Mouse (Mus musculus) heart, embryonic 11.5 days (tissue): ENCODE data around the gene Kirrel3. TPM values are rescaled to one million over a fixed set of nuclear protein-coding genes. Genes with fewer than 3 reads are reported as not detected.

Experiments used
- ATAC-seq: fragments of 200-750 bp; cut with Nextera tagmentation; replicated peaks from 2 replicates; pipeline ENCODE4 v1.8.0; 2017; ENCODE audit warnings: moderate library complexity; ENCODE audit not compliant: insufficient number of reproducible peaks, low FRiP score, low TSS enrichment
- H3K27ac ChIP-seq: fragments of 300-500 bp; sonication (generic); 2 replicates; pipeline ENCODE4 v1.5.1; 2014; ENCODE audit warnings: mild to moderate bottlenecking, low read depth, low read length
- H3K27me3 ChIP-seq: fragments of 300-500 bp; sonication (generic); 2 replicates; pipeline ENCODE4 v1.6.1; 2014; ENCODE audit warnings: mild to moderate bottlenecking, low read length, mixed read lengths; ENCODE audit not compliant: control insufficient read depth, insufficient read depth
- H3K36me3 ChIP-seq: fragments of 300-500 bp; sonication (generic); 2 replicates; pipeline ENCODE4 v1.6.1; 2014; ENCODE audit warnings: mild to moderate bottlenecking, low read length, moderate library complexity, mixed read lengths; ENCODE audit not compliant: control insufficient read depth, insufficient read depth
- H3K4me1 ChIP-seq: fragments of 300-500 bp; sonication (generic); 2 replicates; pipeline ENCODE4 v1.6.1; 2014; ENCODE audit warnings: low read length; ENCODE audit not compliant: control insufficient read depth, insufficient read depth
- H3K4me2 ChIP-seq: fragments of 300-500 bp; sonication (generic); 2 replicates; pipeline ENCODE4 v1.6.1; 2014; ENCODE audit warnings: mild to moderate bottlenecking, moderate library complexity
- H3K4me3 ChIP-seq: fragments of 300-500 bp; sonication (generic); 2 replicates; pipeline ENCODE4 v1.5.1; 2014; ENCODE audit warnings: low read depth, low read length
- H3K9ac ChIP-seq: fragments of 300-500 bp; sonication (generic); 2 replicates; pipeline ENCODE4 v1.6.1; 2014; ENCODE audit warnings: mild to moderate bottlenecking, low read depth, low read length, moderate library complexity
- H3K9me3 ChIP-seq: fragments of 300-500 bp; sonication (generic); replicated peaks from 2 replicates; pipeline ENCODE4 v1.6.1; 2016; ENCODE audit warnings: low read length; ENCODE audit not compliant: control insufficient read depth
- WGBS: fragments of 180-500 bp; shearing (Covaris S2); extraction: QIAGEN DNeasy Blood & Tissue Kit; methylation state at CpG from one replicate; pipeline ENCODE4 v1.1.7; 2014; ENCODE audit not compliant: insufficient replicate concordance; 5-methylcytosine and 5-hydroxymethylcytosine counted together
- polyA plus RNA-seq: library from polyadenylated mRNA; unstranded; fragments of >200 nt; fragmentation: Nextera tagmentation; extraction: Ambion mirVana; gene quantifications from 2 replicates; pipeline ENCODE4 v1.2.1, GENCODE M21; 2014

The Kirrel3 gene
- polyA plus RNA-seq, 1 experiment from 2014 or later: 1.0 TPM

DNA sequence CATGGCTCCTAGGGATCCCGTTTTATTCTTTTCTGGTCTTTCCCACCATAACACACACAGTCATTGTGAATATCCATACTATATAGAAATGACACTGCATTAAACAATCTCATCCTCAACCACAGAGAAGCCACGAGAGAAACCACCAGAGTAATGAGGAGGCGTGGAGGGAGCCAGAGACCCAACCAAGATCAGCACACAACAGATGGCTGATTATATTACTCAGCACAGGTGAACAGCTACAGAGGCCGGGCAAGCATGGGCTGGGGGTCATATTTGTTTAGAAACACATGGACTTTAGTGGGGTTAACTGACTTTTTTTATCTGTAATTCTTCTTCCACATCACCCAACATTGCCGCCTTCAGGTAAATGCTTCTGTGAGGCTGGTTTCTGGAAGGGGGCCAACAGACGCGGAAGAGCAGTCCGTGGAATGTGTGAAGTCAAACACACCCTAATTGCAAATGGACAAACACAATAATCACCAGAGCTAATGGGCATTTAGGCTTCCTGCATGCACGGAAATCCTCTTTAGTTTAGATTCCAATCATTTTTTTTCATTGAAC is 76.8 kb downstream of the Kirrel3 start:
- Histone ChIP-seq H3K4me3 (no peak overlapping the region), H3K4me1 (no peaks in the 10 kb centered on the region), H3K9me3 (no peaks in the 10 kb centered on the region), H3K27me3 (peaks cover 3% of the 10 kb centered on the region; the same call in 1 of the 2 replicates), H3K9ac (no peak overlapping the region), H3K36me3 (no peaks in the 10 kb centered on the region), H3K27ac (no peak overlapping the region), H3K4me2 (no peak overlapping the region)
- 80% methylated on average over 9 of the region's 9 CpGs for WGBS
- ATAC-seq: no peak

DNA sequence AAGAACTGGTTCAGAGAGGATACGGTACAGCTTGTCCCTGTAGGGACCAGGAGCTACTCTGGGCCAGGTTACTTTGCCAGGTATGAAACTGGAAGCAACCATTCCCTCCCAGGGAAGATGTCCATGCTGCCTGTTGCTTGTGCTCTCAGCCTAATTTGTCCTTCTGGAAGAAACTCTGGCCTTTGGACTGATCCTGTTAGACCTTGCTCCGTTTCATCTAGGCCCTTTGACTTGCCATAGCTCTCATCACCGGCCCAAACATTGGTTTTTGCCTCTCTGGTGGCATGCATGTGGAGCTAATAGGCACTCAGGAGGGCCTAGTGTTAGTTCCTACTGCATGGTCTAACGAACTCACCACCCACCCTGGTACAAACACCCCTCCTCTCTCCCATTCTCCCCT is 88.2 kb downstream of the Kirrel3 start:
- Histone ChIP-seq H3K9ac (no peak overlapping the region), H3K4me1 (no peaks in the 10 kb centered on the region), H3K9me3 (no peaks in the 10 kb centered on the region), H3K27me3 (no peaks in the 10 kb centered on the region), H3K27ac (no peak overlapping the region), H3K36me3 (no peaks in the 10 kb centered on the region), H3K4me3 (no peak overlapping the region), H3K4me2 (no peak overlapping the region)
- ATAC-seq: no peak
- WGBS: 85% methylated on average over 4 of the region's 4 CpGs

DNA sequence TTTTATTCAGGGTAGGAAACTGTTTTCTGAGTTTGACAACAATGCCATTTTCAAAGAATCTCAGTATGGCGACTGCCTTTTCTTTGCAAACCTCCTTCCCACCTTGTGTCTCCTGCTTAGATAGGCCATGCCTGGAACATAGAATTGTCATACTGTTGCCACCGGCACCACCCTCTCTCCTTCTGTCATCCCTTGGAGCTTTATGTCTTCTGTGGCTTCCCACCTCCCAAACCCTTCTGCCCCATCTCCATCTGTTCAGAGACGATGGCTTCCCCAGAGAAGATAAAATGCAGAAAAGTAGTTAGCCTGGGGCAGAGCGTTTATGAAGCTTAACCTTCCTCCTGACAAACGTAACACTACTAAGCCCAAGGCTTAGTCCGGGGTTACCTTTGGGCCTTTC is 88.9 kb downstream of the Kirrel3 start:
- Histone ChIP-seq H3K27ac (no peak overlapping the region), H3K36me3 (no peaks in the 10 kb centered on the region), H3K4me1 (no peaks in the 10 kb centered on the region), H3K4me3 (no peak overlapping the region), H3K9me3 (no peaks in the 10 kb centered on the region), H3K27me3 (no peaks in the 10 kb centered on the region), H3K4me2 (no peak overlapping the region), H3K9ac (no peak overlapping the region)
- no peak for ATAC-seq
- WGBS: 81% methylated on average over 6 of the region's 6 CpGs

DNA sequence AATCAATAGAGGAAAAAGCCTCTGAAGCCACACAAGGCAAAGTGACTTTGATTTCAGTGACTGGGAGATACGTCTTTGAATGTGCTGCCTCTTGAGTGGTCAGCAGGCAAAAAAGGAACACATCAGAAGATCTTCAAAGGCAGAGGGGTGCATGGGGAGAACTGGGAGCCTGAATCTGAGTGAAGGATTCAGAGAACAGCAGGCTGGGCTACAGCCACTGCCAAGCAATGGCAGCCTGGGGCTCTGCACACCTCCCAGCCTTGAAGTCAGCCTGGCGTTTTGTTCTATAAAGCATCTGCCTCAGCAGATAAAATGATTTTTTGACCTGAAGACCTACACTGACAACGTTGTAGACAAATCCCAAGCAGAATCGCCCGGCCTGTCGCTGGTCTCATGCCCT is 93.5 kb downstream of the Kirrel3 start:
- H3K27me3 ChIP-seq: no peaks in the 10 kb centered on the region
- H3K4me2 ChIP-seq: no peak overlapping the region
- no peak for ATAC-seq
- no peak overlapping the region for H3K9ac ChIP-seq
- no peaks in the 10 kb centered on the region for H3K4me1 ChIP-seq
- H3K9me3 ChIP-seq: no peaks in the 10 kb centered on the region
- no peak overlapping the region for H3K4me3 ChIP-seq
- H3K36me3 ChIP-seq: no peaks in the 10 kb centered on the region
- no peak overlapping the region for H3K27ac ChIP-seq
- 76% methylated on average over 6 of the region's 6 CpGs for WGBS

DNA sequence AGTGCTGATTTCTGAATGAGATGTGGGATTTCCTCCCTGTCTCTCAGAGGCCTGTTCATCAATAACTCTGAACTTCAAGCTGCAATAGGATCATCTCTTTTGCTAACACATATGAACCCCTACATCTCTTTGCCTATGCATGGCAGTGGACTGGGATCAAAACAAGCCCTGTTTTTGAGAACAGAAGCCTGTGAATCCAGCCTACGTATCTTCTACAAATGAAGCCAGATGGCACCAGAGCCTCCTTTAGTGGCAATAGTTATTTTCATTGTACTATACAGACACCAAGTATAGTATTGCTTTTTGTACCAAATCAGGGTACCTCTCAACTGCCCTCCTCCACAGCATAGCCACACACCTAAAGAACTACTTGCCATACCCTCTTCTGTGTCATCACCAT is 94.4 kb downstream of the Kirrel3 start:
- H3K4me2 ChIP-seq: no peak overlapping the region
- no peaks in the 10 kb centered on the region for H3K4me1 ChIP-seq
- H3K36me3 ChIP-seq: no peaks in the 10 kb centered on the region
- 87% methylated on average over 1 of the region's 1 CpGs for WGBS
- no peaks in the 10 kb centered on the region for H3K9me3 ChIP-seq
- no peaks in the 10 kb centered on the region for H3K27me3 ChIP-seq
- no peak overlapping the region for H3K27ac ChIP-seq
- no peak for ATAC-seq
- no peak overlapping the region for H3K9ac ChIP-seq
- H3K4me3 ChIP-seq: no peak overlapping the region

DNA sequence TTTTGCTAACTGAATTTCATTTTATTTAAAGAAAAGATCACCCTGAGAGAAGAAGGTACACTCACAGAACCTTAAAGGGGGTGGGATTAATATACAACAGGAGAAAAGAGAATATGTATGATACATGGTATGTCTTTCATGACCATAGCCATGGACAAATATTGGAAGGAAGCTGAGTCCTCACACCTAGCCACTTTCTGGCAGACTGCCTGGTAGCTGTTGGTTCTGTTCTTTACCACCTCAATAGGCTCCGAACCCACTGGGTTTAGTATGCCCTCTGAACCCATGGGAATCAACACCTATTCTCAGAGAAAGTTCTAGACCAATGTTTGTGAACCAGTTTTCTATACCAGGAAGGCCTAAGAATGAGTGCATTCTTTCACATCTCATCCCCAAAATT is 96.8 kb downstream of the Kirrel3 start:
- Histone ChIP-seq H3K9me3 (no peaks in the 10 kb centered on the region), H3K27ac (no peak overlapping the region), H3K4me3 (no peak overlapping the region), H3K27me3 (no peaks in the 10 kb centered on the region), H3K36me3 (no peaks in the 10 kb centered on the region), H3K4me2 (no peak overlapping the region), H3K4me1 (no peaks in the 10 kb centered on the region), H3K9ac (no peak overlapping the region)
- no peak for ATAC-seq
- 71% methylated on average over 1 of the region's 1 CpGs for WGBS

DNA sequence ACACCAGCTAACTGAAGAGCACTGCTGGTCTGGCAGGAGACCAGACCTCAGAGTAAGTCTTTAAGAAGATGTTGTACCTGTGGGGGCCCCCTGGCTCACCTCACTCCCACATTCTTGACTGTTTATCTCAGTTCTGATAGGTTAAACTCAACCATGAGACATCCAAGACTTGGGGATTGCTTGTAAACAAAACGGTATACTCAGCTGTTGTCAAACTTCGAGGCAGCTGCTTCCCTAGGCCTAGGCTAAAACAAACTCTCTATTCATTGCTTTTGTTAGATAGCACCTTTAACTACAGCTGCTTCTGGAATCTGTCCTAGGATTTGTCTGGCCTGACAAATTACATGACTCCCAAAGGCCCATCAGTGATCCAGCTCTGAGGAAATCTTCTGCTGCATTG is 99.8 kb downstream of the Kirrel3 start:
- Histone ChIP-seq H3K4me3 (no peak overlapping the region), H3K4me1 (no peaks in the 10 kb centered on the region), H3K27ac (no peak overlapping the region), H3K9ac (no peak overlapping the region), H3K9me3 (no peaks in the 10 kb centered on the region), H3K4me2 (no peak overlapping the region), H3K27me3 (no peaks in the 10 kb centered on the region), H3K36me3 (no peaks in the 10 kb centered on the region)
- WGBS: 30% methylated on average over 2 of the region's 2 CpGs
- ATAC-seq: no peak

DNA sequence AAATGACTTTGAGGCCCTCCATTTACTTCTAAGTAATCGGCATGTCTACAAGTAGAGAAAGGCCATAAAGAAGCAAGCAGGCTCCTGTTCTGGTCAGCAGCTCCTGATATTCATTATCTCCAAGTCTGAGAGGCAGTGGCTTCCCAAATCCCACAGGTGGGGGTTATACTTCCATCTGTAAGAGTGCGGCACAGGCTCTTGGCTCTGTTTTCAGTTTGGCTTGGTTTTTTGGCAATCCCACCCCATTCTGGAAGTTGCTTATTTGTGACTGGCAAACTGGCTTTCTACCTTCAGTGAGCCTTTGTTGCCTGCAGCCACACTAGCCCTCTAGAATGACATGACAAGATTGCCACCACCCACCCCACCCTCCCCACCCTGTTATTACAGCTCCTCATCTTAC is 100.4 kb downstream of the Kirrel3 start:
- Histone ChIP-seq H3K4me1 (no peaks in the 10 kb centered on the region), H3K9me3 (no peaks in the 10 kb centered on the region), H3K9ac (no peak overlapping the region), H3K36me3 (no peaks in the 10 kb centered on the region), H3K4me2 (no peak overlapping the region), H3K27me3 (no peaks in the 10 kb centered on the region), H3K4me3 (no peak overlapping the region), H3K27ac (no peak overlapping the region)
- ATAC-seq: no peak
- 62% methylated on average over 2 of the region's 2 CpGs for WGBS

DNA sequence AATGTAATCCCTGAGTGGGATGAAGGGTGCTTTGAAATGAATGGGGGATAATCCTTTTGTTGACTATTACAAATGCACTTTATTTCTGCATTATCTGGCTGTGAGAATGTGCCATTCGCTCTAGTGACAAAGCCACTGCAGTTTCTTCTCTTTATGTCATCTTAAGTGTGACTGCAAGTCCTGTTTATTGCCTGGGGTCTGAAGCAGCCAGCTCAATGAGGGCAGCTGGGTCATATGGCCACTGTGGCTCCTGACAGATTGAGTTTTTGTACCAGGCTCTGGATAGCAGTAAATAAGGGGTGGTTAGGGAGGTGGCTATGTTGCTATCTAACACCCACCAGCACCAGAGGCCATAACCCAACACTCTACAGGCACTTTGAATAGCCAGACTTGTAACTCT is 104.1 kb downstream of the Kirrel3 start:
- ATAC-seq: no peak
- WGBS: 73% methylated on average over 1 of the region's 1 CpGs
- no peak overlapping the region for H3K4me3 ChIP-seq
- H3K4me2 ChIP-seq: no peak overlapping the region
- H3K9ac ChIP-seq: no peak overlapping the region
- no peaks in the 10 kb centered on the region for H3K9me3 ChIP-seq
- no peak overlapping the region for H3K27ac ChIP-seq
- H3K36me3 ChIP-seq: no peaks in the 10 kb centered on the region
- no peaks in the 10 kb centered on the region for H3K27me3 ChIP-seq
- H3K4me1 ChIP-seq: no peaks in the 10 kb centered on the region
